Mouse (Mus musculus): Measurements from ENCODE around the gene Timm50.
A peak's percentile ranks its signal among the peaks of the same experiment; 100 is the strongest.

Gene Timm50

GRCm38 (mm10) chr7:28268576-28268975 is 43.3 kb downstream of the Timm50 start:
- DNase-seq (ENCODE audit: low read depth, low spot score): no peak

- DNase-seq (ENCODE audit: low read depth, low spot score): no peak
Observed at GRCm38 (mm10) chr7:28268042-28268531, 43.8 kb downstream of the Timm50 start.

GRCm38 (mm10) chr7:28267129-28268041 is 44.5 kb downstream of the Timm50 start, which contains the start of gene Eid2:
Eid2 (plus strand) TSS chr7:28267881.
- DNase-seq (ENCODE audit: low read depth, low spot score): peak; percentile 82

- no peak for DNase-seq (ENCODE audit: low read depth, low spot score)
Observed at GRCm38 (mm10) chr7:28265391-28265790, 46.5 kb downstream of the Timm50 start.

GRCm38 (mm10) chr7:28263786-28264185 is 48.1 kb downstream of the Timm50 start:
- DNase-seq (ENCODE audit: low read depth, low spot score): no peak

- no peak for DNase-seq (ENCODE audit: low read depth, low spot score)
Observed at GRCm38 (mm10) chr7:28262861-28263260, 49.0 kb downstream of the Timm50 start.
